Mouse (Mus musculus): ENCODE results near the gene Rsrc2.

DNA sequence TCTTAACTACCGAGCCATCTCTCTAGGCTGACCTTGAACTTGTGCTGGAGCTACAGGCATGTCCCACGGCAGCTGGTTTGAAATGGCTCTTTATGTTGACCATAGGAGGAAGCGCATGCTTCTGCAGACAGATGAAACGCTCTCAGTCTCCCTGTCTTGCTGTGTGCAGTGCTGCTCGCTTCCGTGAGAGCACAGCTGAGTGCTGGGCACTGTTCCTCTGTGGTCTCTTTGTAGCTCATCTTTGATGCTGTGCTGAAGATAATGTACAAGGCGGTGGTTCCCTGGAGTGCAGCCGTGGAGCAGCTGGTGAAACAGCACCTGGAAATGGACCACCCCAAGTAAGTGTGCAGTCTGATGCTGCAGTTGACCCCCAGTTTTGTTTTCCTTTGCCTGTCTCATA is 31.5 kb upstream of the Rsrc2 start:
- TF ChIP-seq EP300 (IDR thresholded peaks at IDR 0.05; ENCODE audit: insufficient read depth, low read depth, low read length) (no peak), CTCF (IDR thresholded peaks at IDR 0.05; ENCODE audit: low read depth, low read length) (no peak)
